Mouse (Mus musculus) stomach, adult 2 months (tissue): ENCODE measurements around the gene Galr3. TPM values are rescaled to one million over a fixed set of nuclear protein-coding genes. Genes with fewer than 3 reads are reported as not detected.

Experiments used
- polyA plus RNA-seq: library from polyadenylated mRNA; depleted of rRNA; stranded (reverse); fragments of >200 nt; gene quantifications from 2 replicates; pipeline ENCODE4 v1.2.3, GENCODE M21; 2012; rRNA removed

Galr3 gene
- 2.5 and 5.2 TPM in 2 replicates for polyA plus RNA-seq

GRCm38 (mm10) chr15:79041585-79041984 is at the start of gene Galr3:
Gene Galr3, plus strand, starts transcription at chr15:79041885.

GRCm38 (mm10) chr15:79028237-79028738 is 13.4 kb upstream of the Galr3 start, which contains the start of gene H1f0:
Gene H1f0, plus strand, starts transcription at chr15:79028450.

DNA sequence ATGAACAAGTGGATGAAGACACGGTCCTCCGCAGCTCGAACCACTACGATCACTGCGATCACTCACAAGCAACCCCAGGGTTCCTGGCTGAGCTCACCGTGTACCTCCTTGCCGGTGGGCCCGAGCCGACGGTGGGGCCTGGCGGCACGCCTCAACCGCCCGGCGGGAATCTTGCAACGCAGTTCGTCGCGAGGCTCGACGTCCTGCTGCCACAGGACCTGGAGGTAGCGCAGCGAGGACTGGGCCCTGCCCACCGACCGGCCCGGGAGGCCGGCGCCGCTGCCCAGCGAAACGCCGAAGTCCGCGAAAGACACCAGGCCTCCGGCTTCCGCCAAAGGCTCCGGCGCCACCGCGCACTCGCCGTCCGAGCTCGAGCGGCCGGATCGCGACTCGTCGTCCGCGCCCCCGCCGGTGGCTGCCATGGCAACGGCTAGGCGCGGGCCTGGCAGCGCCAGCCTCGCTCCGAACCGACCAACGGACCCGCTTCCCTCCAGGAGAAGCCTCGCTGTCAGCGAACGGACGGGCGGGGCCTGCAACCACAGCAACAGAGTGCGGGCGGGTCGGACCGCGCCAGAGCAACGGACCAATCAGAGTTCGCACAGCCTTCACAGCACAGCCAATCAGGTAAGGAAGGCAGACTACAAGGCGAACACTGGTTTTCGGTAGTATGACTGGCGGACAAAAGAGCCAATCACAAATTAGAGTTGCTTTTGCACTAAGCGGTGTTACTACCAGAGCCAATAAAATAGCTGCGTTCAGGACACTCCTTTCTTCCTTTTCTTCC is 20.9 kb downstream of the Galr3 start, which contains the start of gene Ankrd54:
Ankrd54 (minus strand) TSS at position 518 of the 784 bp plus-strand sequence.

GRCm38 (mm10) chr15:79074913-79075532 is 33.3 kb downstream of the Galr3 start, which contains the start of gene Eif3l:
Gene Eif3l, plus strand, starts transcription at chr15:79075179.

Other genes with a start within 250 kb of the Galr3 start
- gene Card10, start 238.8 kb upstream of the Galr3 start, polyA plus RNA-seq = 17.4 and 21.5 TPM in 2 replicates
- 95.3 and 99.7 TPM in 2 replicates for gene Cdc42ep1, start 199.3 kb upstream of the Galr3 start, polyA plus RNA-seq
- 1,065 and 1,817 TPM in 2 replicates for gene Lgals2, start 186.4 kb upstream of the Galr3 start, polyA plus RNA-seq
- gene Gga1, start 164.7 kb upstream of the Galr3 start, polyA plus RNA-seq = 70.1 and 87.7 TPM in 2 replicates
- gene Gm49510, start 142.2 kb upstream of the Galr3 start, polyA plus RNA-seq = 0.04 and 0.13 TPM in 2 replicates
- gene Sh3bp1, start 142.1 kb upstream of the Galr3 start, polyA plus RNA-seq = 84.9 and 94.6 TPM in 2 replicates
- gene Pdxp, start 128.0 kb upstream of the Galr3 start, polyA plus RNA-seq = 4.0 and 6.7 TPM in 2 replicates
- 167 and 196 TPM in 2 replicates for gene Lgals1, start 115.2 kb upstream of the Galr3 start, polyA plus RNA-seq
- 8.0 and 11.5 TPM in 2 replicates for gene Nol12, start 107.0 kb upstream of the Galr3 start, polyA plus RNA-seq
- gene Triobp, start 94.2 kb upstream of the Galr3 start, polyA plus RNA-seq = 33.4 and 42.2 TPM in 2 replicates
- 63.2 and 88.2 TPM in 2 replicates for gene H1f0, start 13.4 kb upstream of the Galr3 start, polyA plus RNA-seq
- gene Ankrd54, start 21.0 kb downstream of the Galr3 start, polyA plus RNA-seq = 65.3 and 91.0 TPM in 2 replicates
- 56.8 and 56.9 TPM in 2 replicates for gene Eif3l, start 33.3 kb downstream of the Galr3 start, polyA plus RNA-seq
- 15.1 and 17.8 TPM in 2 replicates for gene Micall1, start 67.0 kb downstream of the Galr3 start, polyA plus RNA-seq
- 39.6 and 43.3 TPM in 2 replicates for gene Polr2f, start 99.1 kb downstream of the Galr3 start, polyA plus RNA-seq
- gene 1700088E04Rik, start 99.4 kb downstream of the Galr3 start, polyA plus RNA-seq = 1.8 and 2.7 TPM in 2 replicates
- 3.5 and 5.8 TPM in 2 replicates for gene Sox10, start 123.4 kb downstream of the Galr3 start, polyA plus RNA-seq
- 22.0 and 22.7 TPM in 2 replicates for gene Pick1, start 187.3 kb downstream of the Galr3 start, polyA plus RNA-seq
- gene Gm49486, start 187.5 kb downstream of the Galr3 start, polyA plus RNA-seq = 0.08 TPM in 1 of 2 replicates, not detected in the other
- 0.37 TPM in 1 of 2 replicates, not detected in the other for gene Slc16a8, start 212.9 kb downstream of the Galr3 start, polyA plus RNA-seq
- 3.0 and 7.2 TPM in 2 replicates for gene Baiap2l2, start 243.7 kb downstream of the Galr3 start, polyA plus RNA-seq